Mouse (Mus musculus) lung, embryonic 14.5 days (tissue): ENCODE measurements around the gene Ube2e3. TPM values are rescaled to one million over a fixed set of nuclear protein-coding genes. Genes with fewer than 3 reads are reported as not detected.
A peak's percentile ranks its signal among the peaks of the same experiment; 100 is the strongest.

Source experiments
- ATAC-seq: fragments of 200-750 bp; cut with Nextera tagmentation; 2 replicates; pipeline ENCODE4 v1.8.0; 2017; ENCODE audit warnings: mild to moderate bottlenecking, moderate TSS enrichment, moderate library complexity; ENCODE audit not compliant: insufficient read depth
- DNase-seq: peaks from one replicate; pipeline ENCODE4 v3.0.0-alpha.2; 2015
- H3K27ac ChIP-seq: fragments of 300-500 bp; sonication (generic); 2 replicates; pipeline ENCODE4 v1.5.1; 2014; ENCODE audit warnings: low read depth, mild to moderate bottlenecking, moderate library complexity
- H3K27me3 ChIP-seq: fragments of 300-500 bp; sonication (generic); 2 replicates; pipeline ENCODE4 v1.6.1; 2014; ENCODE audit warnings: low read length, control low read depth; ENCODE audit not compliant: insufficient read depth
- H3K36me3 ChIP-seq: fragments of 300-500 bp; sonication (generic); 2 replicates; pipeline ENCODE4 v1.6.1; 2014; ENCODE audit warnings: control low read depth; ENCODE audit not compliant: insufficient read depth
- H3K4me1 ChIP-seq: fragments of 300-500 bp; sonication (generic); 2 replicates; pipeline ENCODE4 v1.6.1; 2014; ENCODE audit warnings: antibody characterized with exemption, control low read depth; ENCODE audit not compliant: insufficient read depth
- H3K4me2 ChIP-seq: fragments of 300-500 bp; sonication (generic); 2 replicates; pipeline ENCODE4 v1.6.1; 2014; ENCODE audit warnings: mild to moderate bottlenecking
- H3K4me3 ChIP-seq: fragments of 300-500 bp; sonication (generic); 2 replicates; pipeline ENCODE4 v1.5.1; 2014; ENCODE audit warnings: low read depth, low read length
- H3K9ac ChIP-seq: fragments of 300-500 bp; sonication (generic); 2 replicates; pipeline ENCODE4 v1.6.1; 2014
- H3K9me3 ChIP-seq: fragments of 300-500 bp; sonication (generic); 2 replicates; pipeline ENCODE4 v1.6.1; 2016; ENCODE audit warnings: low read depth, low read length, control low read depth
- CTCF ChIP-seq: IDR thresholded peaks from 2 replicates; pipeline ENCODE4 v1.5.1; 2016; ENCODE audit warnings: antibody characterized with exemption, low read depth
- WGBS: fragments of 180-500 bp; shearing (Covaris S2); extraction: QIAGEN DNeasy Blood & Tissue Kit; methylation state at CpG from one replicate; pipeline ENCODE4 v1.1.7; 2014; 5-methylcytosine and 5-hydroxymethylcytosine counted together
- polyA plus RNA-seq: library from polyadenylated mRNA; unstranded; fragments of >200 nt; fragmentation: Nextera tagmentation; extraction: Ambion mirVana; gene quantifications from 2 replicates; pipeline ENCODE4 v1.2.1, GENCODE M21; 2014

The Ube2e3 gene
- polyA plus RNA-seq, 1 experiment from 2014 or later: 199 TPM

DNA sequence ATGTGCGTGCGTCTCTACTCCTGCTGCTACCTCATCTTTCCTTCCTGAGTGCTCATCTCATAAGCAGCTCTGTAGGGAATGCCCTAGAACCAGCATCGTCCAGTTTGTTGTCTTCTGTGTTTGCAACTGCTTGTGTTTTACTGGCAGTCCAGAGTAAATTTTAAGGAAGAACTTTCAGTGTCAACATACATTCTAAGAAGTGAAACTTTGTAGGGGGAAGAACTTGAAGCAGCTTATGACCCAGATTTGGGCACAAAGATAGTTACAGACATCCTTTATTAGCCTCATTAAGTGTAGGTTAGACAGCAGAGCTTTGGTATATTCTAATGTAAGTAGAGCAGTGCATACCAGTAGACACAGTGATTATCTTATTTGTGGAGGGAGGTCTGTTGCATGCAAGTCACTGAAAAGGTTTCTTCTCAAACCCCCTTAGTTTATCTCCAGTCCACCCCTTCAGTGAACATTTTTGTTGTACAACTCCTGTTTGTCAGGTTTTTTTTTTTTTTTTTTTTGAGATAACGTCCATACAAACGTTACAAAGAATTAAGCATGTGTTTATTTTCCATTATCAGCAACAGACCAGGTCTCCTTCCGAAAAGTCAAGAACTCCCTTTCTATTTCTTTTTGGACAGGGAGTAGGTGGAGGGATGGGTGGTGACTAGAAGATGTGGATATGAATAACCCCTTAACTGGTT, 55.2 kb downstream of the Ube2e3 start:
- Histone ChIP-seq H3K36me3 (peaks cover 15% of the 10 kb centered on the region), H3K4me3 (no peak overlapping the region), H3K9ac (no peak overlapping the region), H3K27me3 (no peaks in the 10 kb centered on the region), H3K27ac (no peak overlapping the region), H3K4me2 (no peak overlapping the region), H3K9me3 (no peaks in the 10 kb centered on the region), H3K4me1 (peaks cover 7% of the 10 kb centered on the region; the same call in 1 of the 2 replicates)
- TF ChIP-seq CTCF: no peak
- DNase-seq: no peak
- 68% methylated on average over 6 of the region's 6 CpGs for WGBS
- no peak for ATAC-seq

DNA sequence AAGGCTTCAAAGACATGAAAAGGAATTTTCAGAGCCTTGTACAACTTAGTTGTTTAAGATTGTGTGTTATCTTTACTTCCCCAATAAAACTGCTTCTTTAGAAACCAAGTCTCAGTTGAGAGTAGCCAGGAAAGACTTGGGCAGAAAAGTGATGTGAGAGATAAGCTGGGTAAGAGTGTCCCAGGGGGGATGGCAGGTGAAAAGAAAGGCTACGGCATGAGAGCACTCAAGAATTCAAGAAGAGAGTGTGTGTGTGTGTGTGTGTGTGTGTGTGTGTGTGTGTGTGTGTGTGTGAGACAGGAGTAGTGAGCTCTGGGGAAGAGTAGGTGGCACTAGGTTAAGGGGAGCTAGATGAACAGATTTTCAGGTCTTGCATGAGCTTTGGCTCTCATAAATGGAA, 57.9 kb downstream of the Ube2e3 start:
- no peak for TF ChIP-seq CTCF
- Histone ChIP-seq H3K4me3 (no peak overlapping the region), H3K9me3 (no peaks in the 10 kb centered on the region), H3K9ac (no peak overlapping the region), H3K27ac (no peak overlapping the region), H3K4me2 (no peak overlapping the region), H3K27me3 (no peaks in the 10 kb centered on the region), H3K4me1 (peaks cover 12% of the 10 kb centered on the region; the same call in 1 of the 2 replicates), H3K36me3 (peaks cover 4% of the 10 kb centered on the region; the same call in 1 of the 2 replicates)
- no peak for DNase-seq
- no peak for ATAC-seq
- WGBS: 39% methylated on average over 1 of the region's 1 CpGs

GRCm38 (mm10) chr2:78927625-78928024, 59.7 kb downstream of the Ube2e3 start:
- H3K27ac ChIP-seq: no peak overlapping the region
- 43% methylated on average over 3 of the region's 3 CpGs for WGBS
- ATAC-seq: no peak

GRCm38 (mm10) chr2:78928080-78928479, 60.2 kb downstream of the Ube2e3 start:
- peaks cover 12% of the 10 kb centered on the region; the same call in 1 of the 2 replicates for H3K4me1 ChIP-seq
- no peak overlapping the region for H3K27ac ChIP-seq
- no peaks in the 10 kb centered on the region for H3K36me3 ChIP-seq
- no peak overlapping the region for H3K4me3 ChIP-seq
- ATAC-seq: peak; percentile 55; the same call in 1 of the 2 replicates
- 44% methylated on average over 5 of the region's 5 CpGs for WGBS
- H3K27me3 ChIP-seq: no peaks in the 10 kb centered on the region
- no peaks in the 10 kb centered on the region for H3K9me3 ChIP-seq
- H3K9ac ChIP-seq: no peak overlapping the region
- no peak for TF ChIP-seq CTCF
- peak; percentile 57 for DNase-seq
- H3K4me2 ChIP-seq: no peak overlapping the region

More at GRCm38 (mm10) chr2:78927625-78928024, 59.7 kb downstream of the Ube2e3 start:
- Histone ChIP-seq H3K4me3 (no peak overlapping the region), H3K9ac (no peak overlapping the region), H3K36me3 (no peaks in the 10 kb centered on the region), H3K4me2 (no peak overlapping the region), H3K27me3 (no peaks in the 10 kb centered on the region), H3K4me1 (peaks cover 12% of the 10 kb centered on the region; the same call in 1 of the 2 replicates), H3K9me3 (no peaks in the 10 kb centered on the region)
- TF ChIP-seq CTCF: no peak
- DNase-seq: peak; percentile 3

DNA sequence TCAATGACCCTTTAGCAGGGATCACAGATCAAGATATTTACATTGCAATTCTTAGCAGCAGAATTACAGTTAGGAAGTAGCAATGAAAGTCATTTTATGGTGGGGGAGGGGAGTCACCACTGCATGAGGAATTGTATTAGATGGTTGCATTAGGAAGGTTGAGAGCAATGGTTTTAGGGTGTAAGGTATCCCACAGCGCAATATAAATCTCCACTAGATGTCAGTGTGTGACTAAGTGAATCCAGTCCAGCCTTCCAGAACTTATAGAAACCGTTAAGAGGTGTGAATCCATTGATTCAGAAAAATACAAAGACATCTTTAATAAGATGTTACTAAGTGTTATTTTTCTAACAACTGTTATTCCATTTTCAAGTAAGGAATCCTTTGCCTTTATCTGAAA, 63.4 kb downstream of the Ube2e3 start:
- Histone ChIP-seq H3K9me3 (no peaks in the 10 kb centered on the region), H3K4me1 (peaks cover 12% of the 10 kb centered on the region; the same call in 1 of the 2 replicates), H3K9ac (no peak overlapping the region), H3K36me3 (no peaks in the 10 kb centered on the region), H3K27me3 (no peaks in the 10 kb centered on the region), H3K27ac (no peak overlapping the region), H3K4me2 (no peak overlapping the region), H3K4me3 (no peak overlapping the region)
- DNase-seq (peak; percentile 62), ATAC-seq (no peak)
- 43% methylated on average over 2 of the region's 2 CpGs for whole genome bisulfite sequencing
- peak; percentile 54 for TF ChIP-seq CTCF

- H3K4me2 ChIP-seq: 0 out of 2 replicates have a peak overlapping the region, but pooled peaks have one; percentile 20
- no peaks in the 10 kb centered on the region for H3K36me3 ChIP-seq
- H3K27ac ChIP-seq: no peak overlapping the region
- peak; percentile 77 for TF ChIP-seq CTCF
- 25% methylated on average over 3 of the region's 3 CpGs for WGBS
- no peak overlapping the region for H3K4me3 ChIP-seq
- DNase-seq: peak; percentile 78
- H3K27me3 ChIP-seq: no peaks in the 10 kb centered on the region
- peak; percentile 31; the same call in 1 of the 2 replicates for ATAC-seq
- no peaks in the 10 kb centered on the region for H3K9me3 ChIP-seq
- H3K4me1 ChIP-seq: peaks cover 4% of the 10 kb centered on the region; the same call in 1 of the 2 replicates
- no peak overlapping the region for H3K9ac ChIP-seq
These were observed 91.5 kb downstream of the Ube2e3 start for GRCm38 (mm10) chr2:78959451-78959850.

- DNase-seq (peak; percentile 38), ATAC-seq (no peak)
- Histone ChIP-seq H3K27me3 (no peaks in the 10 kb centered on the region), H3K4me2 (no peak overlapping the region), H3K36me3 (no peaks in the 10 kb centered on the region), H3K27ac (no peak overlapping the region), H3K9ac (no peak overlapping the region), H3K9me3 (no peaks in the 10 kb centered on the region), H3K4me3 (no peak overlapping the region), H3K4me1 (peaks cover 4% of the 10 kb centered on the region; the same call in 1 of the 2 replicates)
- TF ChIP-seq CTCF: no peak
- 62% methylated on average over 5 of the region's 5 CpGs for WGBS
These were observed 92.4 kb downstream of the Ube2e3 start for GRCm38 (mm10) chr2:78960288-78960687.
